Mouse (Mus musculus) stomach, postnatal 0 days (tissue): Measurements from ENCODE around the gene Nt5dc3.

Experiments
- CTCF ChIP-seq: IDR thresholded peaks from 2 replicates; pipeline ENCODE4 v1.5.1; 2016; ENCODE audit warnings: antibody characterized with exemption, low read depth, mild to moderate bottlenecking, moderate library complexity
- EP300 ChIP-seq: optimal IDR thresholded peaks from 2 replicates; pipeline ENCODE3; 2016; ENCODE audit warnings: antibody characterized with exemption

- TF ChIP-seq CTCF: no peak
- TF ChIP-seq EP300: no peak
Measured at GRCm38 (mm10) chr10:86786083-86786482, 7.3 kb downstream of the Nt5dc3 start.
